Mouse (Mus musculus) liver, embryonic 11.5 days (tissue): ENCODE results near the gene Lhfpl5. TPM values are rescaled to one million over a fixed set of nuclear protein-coding genes. Genes with fewer than 3 reads are reported as not detected.

Experiments
- ATAC-seq: fragments of 200-750 bp; cut with Nextera tagmentation; replicated peaks from 2 replicates; pipeline ENCODE4 v1.8.0; 2017; ENCODE audit warnings: moderate number of reproducible peaks, mild to moderate bottlenecking, moderate TSS enrichment, moderate library complexity; ENCODE audit not compliant: low FRiP score
- DNase-seq: peaks from one replicate; pipeline ENCODE4 v3.0.0-alpha.2; 2017; ENCODE audit warnings: low spot score
- H3K27ac ChIP-seq: fragments of 300-500 bp; sonication (generic); 2 replicates; pipeline ENCODE4 v1.5.1; 2014; ENCODE audit warnings: mild to moderate bottlenecking, low read depth, low read length, control low read depth
- H3K27me3 ChIP-seq: fragments of 300-500 bp; sonication (generic); replicated peaks from 2 replicates; pipeline ENCODE4 v1.6.1; 2014; ENCODE audit warnings: low read length, mixed read lengths; ENCODE audit not compliant: control insufficient read depth, insufficient read depth
- H3K36me3 ChIP-seq: fragments of 300-500 bp; sonication (generic); 2 replicates; pipeline ENCODE4 v1.6.1; 2014; ENCODE audit warnings: mild to moderate bottlenecking, low read length, moderate library complexity, mixed read lengths; ENCODE audit not compliant: control insufficient read depth, insufficient read depth
- H3K4me1 ChIP-seq: fragments of 300-500 bp; sonication (generic); replicated peaks from 2 replicates; pipeline ENCODE4 v1.6.1; 2014; ENCODE audit warnings: low read length, mixed read lengths; ENCODE audit not compliant: control insufficient read depth, insufficient read depth
- H3K4me2 ChIP-seq: fragments of 300-500 bp; sonication (generic); 2 replicates; pipeline ENCODE4 v1.6.1; 2014; ENCODE audit warnings: mild to moderate bottlenecking, control low read depth, moderate library complexity
- H3K4me3 ChIP-seq: fragments of 300-500 bp; sonication (generic); 2 replicates; pipeline ENCODE4 v1.5.1; 2014; ENCODE audit warnings: low read depth, low read length, control low read depth
- H3K9ac ChIP-seq: fragments of 300-500 bp; sonication (generic); 2 replicates; pipeline ENCODE4 v1.6.1; 2014; ENCODE audit warnings: low read depth, low read length, control low read depth
- H3K9me3 ChIP-seq: fragments of 300-500 bp; sonication (generic); 2 replicates; pipeline ENCODE4 v1.6.1; 2016; ENCODE audit warnings: low read length, inconsistent platforms, mixed read lengths; ENCODE audit not compliant: control insufficient read depth
- WGBS: fragments of 180-500 bp; shearing (Covaris S2); extraction: QIAGEN DNeasy Blood & Tissue Kit; methylation state at CpG from one replicate; pipeline ENCODE4 v1.1.7; 2014; 5-methylcytosine and 5-hydroxymethylcytosine counted together
- polyA plus RNA-seq: library from polyadenylated mRNA; unstranded; fragments of >200 nt; fragmentation: Nextera tagmentation; extraction: Ambion mirVana; gene quantifications from 2 replicates; pipeline ENCODE4 v1.2.1, GENCODE M21; 2014

Gene Lhfpl5
- polyA plus RNA-seq, 1 experiment from 2014 or later, result 0.33 TPM

DNA sequence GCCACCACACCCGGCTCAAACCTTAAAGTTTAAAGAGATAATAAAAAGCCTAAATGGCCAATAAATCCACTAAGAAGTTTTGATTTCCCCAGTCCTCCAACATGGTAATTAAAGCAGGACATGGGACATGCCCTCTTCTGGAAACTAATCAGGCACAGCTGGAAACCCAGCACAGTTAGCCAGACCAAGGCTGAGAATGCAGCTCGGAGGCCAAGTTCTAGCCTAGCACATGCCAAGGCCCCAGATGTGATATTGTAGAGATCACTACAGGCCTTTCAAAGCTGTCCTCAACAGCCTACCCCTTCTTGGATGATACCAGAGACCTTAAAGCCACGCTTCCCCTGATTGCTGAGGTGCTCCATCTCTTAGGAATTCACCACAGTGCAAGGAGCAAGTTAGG lies 11.1 kb downstream of the Lhfpl5 start:
- Histone ChIP-seq H3K36me3 (peaks cover 32% of the 10 kb centered on the region), H3K4me2 (no peak overlapping the region), H3K27me3 (no peaks in the 10 kb centered on the region), H3K4me3 (no peak overlapping the region), H3K9me3 (no peaks in the 10 kb centered on the region), H3K9ac (no peak overlapping the region), H3K27ac (no peak overlapping the region), H3K4me1 (no peaks in the 10 kb centered on the region)
- DNase-seq, result no peak
- WGBS, result 80% methylated on average over 3 of the region's 3 CpGs
- no peak for ATAC-seq

DNA sequence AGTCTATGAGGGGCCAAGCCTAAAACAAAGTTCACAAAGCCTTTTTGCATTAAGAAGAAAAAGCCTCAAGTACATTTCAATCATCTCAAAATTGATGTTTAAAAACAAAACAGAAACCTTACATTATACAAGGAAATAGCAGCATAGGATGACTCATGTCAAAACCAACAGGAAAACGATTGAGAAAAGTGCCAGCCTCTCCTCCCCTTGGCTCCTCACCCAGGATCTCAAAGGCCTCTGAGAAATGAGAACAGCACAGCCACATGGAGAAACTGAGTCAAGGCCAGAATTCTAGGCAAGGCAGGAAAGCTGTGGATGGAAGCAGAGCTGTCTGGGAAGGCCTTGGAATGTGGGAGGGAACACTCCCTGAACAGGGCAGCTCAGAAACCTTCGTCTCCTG lies 13.2 kb downstream of the Lhfpl5 start:
- Histone ChIP-seq H3K9me3 (no peaks in the 10 kb centered on the region), H3K27ac (no peak overlapping the region), H3K36me3 (peaks cover 44% of the 10 kb centered on the region), H3K4me2 (no peak overlapping the region), H3K4me3 (no peak overlapping the region), H3K27me3 (no peaks in the 10 kb centered on the region), H3K9ac (no peak overlapping the region), H3K4me1 (no peaks in the 10 kb centered on the region)
- WGBS, result 86% methylated on average over 2 of the region's 2 CpGs
- DNase-seq (no peak), ATAC-seq (no peak)

DNA sequence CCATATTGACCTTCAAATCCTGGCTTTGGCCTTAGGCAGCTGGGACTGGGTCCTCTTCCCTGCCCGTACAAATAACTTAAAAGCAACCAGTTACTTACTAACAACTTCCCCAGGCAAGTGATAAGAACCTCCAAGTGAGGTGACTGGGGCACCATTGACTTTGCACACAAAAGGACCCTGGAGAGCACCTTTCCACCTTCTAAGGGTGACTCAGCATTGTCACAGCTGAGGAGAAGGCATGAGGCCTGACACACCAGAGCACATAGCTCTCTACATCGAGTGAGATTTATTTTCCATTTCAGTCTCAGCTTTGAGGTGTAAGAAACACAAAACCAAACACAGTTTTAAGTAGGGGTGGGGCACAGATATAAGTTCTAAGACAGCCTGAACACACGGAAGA lies 15.2 kb downstream of the Lhfpl5 start:
- WGBS, result 80% methylated on average over 3 of the region's 3 CpGs
- DNase-seq (no peak), ATAC-seq (no peak)
- no peaks in the 10 kb centered on the region for H3K9me3 ChIP-seq
- no peaks in the 10 kb centered on the region for H3K4me1 ChIP-seq
- no peak overlapping the region for H3K4me2 ChIP-seq
- no peak overlapping the region for H3K27ac ChIP-seq
- no peak overlapping the region for H3K4me3 ChIP-seq
- H3K9ac ChIP-seq, result no peak overlapping the region
- peaks cover 49% of the 10 kb centered on the region for H3K36me3 ChIP-seq
- H3K27me3 ChIP-seq, result no peaks in the 10 kb centered on the region

DNA sequence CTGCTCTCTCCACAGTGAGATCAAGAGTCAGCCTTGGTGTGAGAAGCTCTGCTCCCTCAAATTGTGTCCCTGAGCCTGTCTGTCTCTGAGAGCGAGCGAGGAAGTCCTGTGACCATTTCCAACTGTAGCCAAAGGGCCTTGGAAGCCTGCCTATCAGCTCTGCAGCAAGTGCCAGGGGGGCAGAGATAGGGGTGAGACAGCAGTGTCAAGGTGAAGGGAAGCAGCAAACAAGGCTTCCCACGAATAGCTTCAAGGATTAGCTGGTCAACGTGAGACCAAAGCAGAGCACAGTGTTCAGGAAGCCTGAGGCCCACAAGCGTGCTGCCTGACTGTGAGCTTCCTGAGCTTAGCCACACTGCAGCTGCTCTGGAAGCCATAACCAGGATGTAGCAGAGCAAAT lies 16.0 kb downstream of the Lhfpl5 start:
- Histone ChIP-seq H3K9ac (no peak overlapping the region), H3K36me3 (peaks cover 50% of the 10 kb centered on the region), H3K4me3 (no peak overlapping the region), H3K4me1 (no peaks in the 10 kb centered on the region), H3K27me3 (no peaks in the 10 kb centered on the region), H3K9me3 (no peaks in the 10 kb centered on the region), H3K27ac (no peak overlapping the region), H3K4me2 (no peak overlapping the region)
- DNase-seq (no peak), ATAC-seq (no peak)
- 88% methylated on average over 5 of the region's 5 CpGs for WGBS

DNA sequence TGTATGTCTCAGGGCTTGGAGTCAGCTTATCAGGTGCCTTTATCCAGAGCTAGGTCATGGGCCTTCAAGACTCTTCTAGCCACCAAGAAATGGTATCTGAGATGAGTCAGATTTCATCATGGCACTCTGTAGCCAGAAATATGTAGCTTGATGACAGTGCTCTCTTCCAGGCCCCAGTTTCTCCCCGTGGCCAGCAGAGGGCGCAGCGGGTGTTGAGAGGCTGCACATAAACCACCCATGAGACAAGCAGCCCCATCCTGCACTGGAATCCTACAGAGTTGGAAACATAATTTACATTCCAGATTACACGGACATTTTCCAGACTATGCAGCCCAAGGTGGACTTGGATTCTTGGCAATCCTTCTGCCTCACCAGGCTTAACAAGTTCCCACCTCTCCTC lies 17.6 kb downstream of the Lhfpl5 start:
- Histone ChIP-seq H3K4me3 (no peak overlapping the region), H3K36me3 (peaks cover 51% of the 10 kb centered on the region), H3K9ac (no peak overlapping the region), H3K27ac (no peak overlapping the region), H3K9me3 (no peaks in the 10 kb centered on the region), H3K4me1 (no peaks in the 10 kb centered on the region), H3K27me3 (no peaks in the 10 kb centered on the region), H3K4me2 (no peak overlapping the region)
- ATAC-seq, result no peak
- peak; percentile 73 for DNase-seq
- WGBS, result 26% methylated on average over 4 of the region's 4 CpGs

DNA sequence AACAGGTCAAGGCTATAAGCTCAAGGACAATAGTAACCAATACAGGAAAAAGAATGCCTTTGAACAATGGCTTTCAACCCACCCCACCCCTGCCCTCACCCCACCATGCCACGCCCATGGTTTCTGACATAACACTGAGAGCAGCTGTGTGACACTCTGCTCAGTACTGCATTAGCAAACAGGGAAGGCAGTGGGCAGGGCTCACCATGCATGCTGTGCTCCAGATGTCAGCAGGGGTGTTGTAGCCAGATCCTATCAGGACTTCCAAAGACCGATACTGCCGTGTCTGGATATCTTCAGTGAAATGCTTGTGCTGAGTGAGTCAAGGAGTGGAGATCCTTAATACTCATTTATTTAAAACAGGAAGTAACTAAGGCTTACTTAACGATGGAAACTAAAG lies 18.5 kb downstream of the Lhfpl5 start:
- H3K4me2 ChIP-seq, result no peak overlapping the region
- H3K4me3 ChIP-seq, result no peak overlapping the region
- H3K27me3 ChIP-seq, result no peaks in the 10 kb centered on the region
- DNase-seq, result no peak
- H3K9me3 ChIP-seq, result no peaks in the 10 kb centered on the region
- no peaks in the 10 kb centered on the region for H3K4me1 ChIP-seq
- H3K9ac ChIP-seq, result no peak overlapping the region
- no peak for ATAC-seq
- H3K27ac ChIP-seq, result no peak overlapping the region
- 63% methylated on average over 4 of the region's 4 CpGs for WGBS
- peaks cover 46% of the 10 kb centered on the region for H3K36me3 ChIP-seq

DNA sequence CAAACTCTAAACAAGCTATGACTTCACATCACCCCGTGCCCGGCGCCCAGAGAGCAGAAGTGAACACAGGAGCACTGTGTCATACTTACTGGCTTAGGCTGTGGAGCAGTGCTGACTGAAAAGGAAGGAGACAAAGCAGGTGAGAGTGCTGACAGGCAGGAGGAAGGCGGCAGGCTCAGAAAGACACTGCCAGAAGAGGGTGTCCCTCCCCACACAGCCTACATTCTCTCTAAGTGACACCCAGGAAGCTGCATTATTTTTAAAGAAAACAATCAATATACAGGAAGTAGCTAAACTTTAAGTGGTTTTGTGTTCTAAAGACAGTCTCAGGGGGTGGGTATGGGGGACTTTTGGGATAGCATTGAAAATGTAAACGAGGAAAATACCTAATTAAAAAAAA lies 25.3 kb downstream of the Lhfpl5 start:
- no peak for DNase-seq
- H3K36me3 ChIP-seq, result peaks cover 66% of the 10 kb centered on the region
- no peak overlapping the region for H3K4me2 ChIP-seq
- 90% methylated on average over 5 of the region's 5 CpGs for WGBS
- H3K9me3 ChIP-seq, result no peaks in the 10 kb centered on the region
- H3K4me1 ChIP-seq, result no peaks in the 10 kb centered on the region
- H3K27ac ChIP-seq, result no peak overlapping the region
- H3K9ac ChIP-seq, result no peak overlapping the region
- no peak for ATAC-seq
- no peaks in the 10 kb centered on the region for H3K27me3 ChIP-seq
- no peak overlapping the region for H3K4me3 ChIP-seq

DNA sequence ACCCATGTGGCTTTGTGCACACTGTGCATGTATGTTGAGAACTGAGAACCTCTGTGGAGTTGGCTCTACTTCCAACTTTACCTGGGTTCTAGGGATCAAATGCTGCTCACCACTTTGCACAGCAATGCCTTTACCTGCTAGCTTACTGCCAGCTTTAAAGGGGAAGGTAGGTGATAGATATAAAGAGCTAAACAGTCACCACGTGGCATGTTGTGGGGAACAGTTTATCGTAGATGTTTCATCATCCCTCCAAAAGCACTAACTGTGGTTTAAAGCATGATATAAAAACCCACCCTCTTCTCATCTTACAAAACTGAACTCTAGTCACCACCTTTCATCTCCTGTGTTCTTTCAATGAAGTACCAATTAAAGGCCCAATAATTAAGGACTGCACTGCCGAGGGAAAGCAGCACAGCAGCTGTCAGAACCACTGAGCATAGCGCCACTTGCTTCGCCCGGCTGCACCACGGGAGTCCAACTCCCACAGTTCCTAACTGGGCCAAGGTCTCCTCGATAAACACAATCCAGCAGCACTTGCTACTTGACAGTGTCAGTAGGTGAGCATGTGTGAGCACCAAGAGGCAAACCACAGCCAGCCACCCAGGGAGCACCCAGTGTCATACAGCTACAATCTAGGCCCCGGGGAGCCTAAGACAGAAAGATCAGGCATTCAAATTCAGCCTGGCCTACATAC lies 26.3 kb downstream of the Lhfpl5 start:
- H3K9ac ChIP-seq, result no peak overlapping the region
- H3K4me2 ChIP-seq, result no peak overlapping the region
- H3K27me3 ChIP-seq, result no peaks in the 10 kb centered on the region
- peaks cover 63% of the 10 kb centered on the region for H3K36me3 ChIP-seq
- ATAC-seq, result no peak
- no peak overlapping the region for H3K27ac ChIP-seq
- H3K4me1 ChIP-seq, result no peaks in the 10 kb centered on the region
- H3K9me3 ChIP-seq, result no peaks in the 10 kb centered on the region
- no peak overlapping the region for H3K4me3 ChIP-seq
- DNase-seq, result no peak
- WGBS, result 90% methylated on average over 9 of the region's 9 CpGs

DNA sequence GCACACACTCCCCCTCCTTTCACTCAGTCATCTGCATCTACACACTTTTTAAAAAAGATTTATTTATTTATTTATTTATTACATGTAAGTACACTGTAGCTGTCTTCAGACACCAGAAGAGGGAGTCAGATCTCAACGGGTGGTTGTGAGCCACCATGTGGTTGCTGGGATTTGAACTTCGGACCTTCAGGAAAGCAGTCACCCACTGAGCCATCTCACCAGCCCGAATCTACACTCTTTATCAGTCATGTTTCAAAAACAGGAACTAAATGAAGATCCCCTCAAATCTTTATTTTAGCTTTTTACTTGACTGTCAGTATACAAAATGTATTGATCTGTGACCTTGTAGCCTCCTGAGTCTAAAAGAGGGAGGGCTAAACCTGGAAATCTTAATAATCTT lies 34.1 kb downstream of the Lhfpl5 start:
- no peak overlapping the region for H3K9ac ChIP-seq

More for the DNA sequence above, 34.1 kb downstream of the Lhfpl5 start:
- Histone ChIP-seq H3K4me2 (no peak overlapping the region), H3K27me3 (no peaks in the 10 kb centered on the region), H3K4me1 (peaks cover 2% of the 10 kb centered on the region), H3K36me3 (peaks cover 17% of the 10 kb centered on the region), H3K27ac (no peak overlapping the region), H3K9me3 (no peaks in the 10 kb centered on the region), H3K4me3 (no peak overlapping the region)
- ATAC-seq, result no peak
- DNase-seq, result no peak
- WGBS, result 54% methylated on average over 3 of the region's 3 CpGs
